Mouse (Mus musculus) heart, adult 2 months (tissue): ENCODE results near the gene Cotl1. TPM values are rescaled to one million over a fixed set of nuclear protein-coding genes. Genes with fewer than 3 reads are reported as not detected.

Experiments
- DNase-seq, 2 experiments: peaks; one replicate each; pipeline ENCODE4 v3.0.0; 2021
- H3K27ac ChIP-seq: fragments of 200-600 bp; 2 replicates; pipeline ENCODE4 v1.8.1; 2022
- H3K27me3 ChIP-seq: fragments of 200-500 bp; 2 replicates; pipeline ENCODE4 v1.6.1; 2012; ENCODE audit warnings: mild to moderate bottlenecking, low read length, inconsistent platforms, mixed read lengths; ENCODE audit not compliant: control insufficient read depth, insufficient read depth
- H3K36me3 ChIP-seq: fragments of 200-500 bp; 2 replicates; pipeline ENCODE4 v1.6.1; 2012; ENCODE audit warnings: low read length, inconsistent platforms; ENCODE audit not compliant: control insufficient read depth, insufficient read depth
- H3K4me1 ChIP-seq: fragments of 200-500 bp; 2 replicates; pipeline ENCODE4 v1.6.1; 2011; ENCODE audit warnings: low read length; ENCODE audit not compliant: control insufficient read depth, insufficient read depth
- H3K4me3 ChIP-seq: fragments of 200-600 bp; 2 replicates; pipeline ENCODE4 v1.8.1; 2022
- H3K79me2 ChIP-seq: fragments of 200-500 bp; replicated peaks from 2 replicates; pipeline ENCODE4 v1.6.1; 2012; ENCODE audit warnings: mild to moderate bottlenecking, inconsistent platforms, low read length, moderate library complexity, mixed read lengths; ENCODE audit not compliant: control insufficient read depth, insufficient read depth
- H3K9ac ChIP-seq: fragments of 200-500 bp; 2 replicates; pipeline ENCODE4 v1.6.1; 2012; ENCODE audit warnings: low read depth, mild to moderate bottlenecking, control low read depth, inconsistent platforms, low read length, mixed read lengths
- CTCF ChIP-seq: fragments of 200-600 bp; IDR thresholded peaks from 2 replicates; pipeline ENCODE4 v1.8.1; 2022; ENCODE audit warnings: antibody characterized with exemption, mild to moderate bottlenecking, moderate library complexity
- EP300 ChIP-seq: fragments of 200-500 bp; IDR thresholded peaks from 2 replicates; pipeline ENCODE4 v1.6.1; 2011; ENCODE audit warnings: low read depth, low read length, control low read depth; ENCODE audit not compliant: insufficient read depth
- POLR2A ChIP-seq: fragments of 200-500 bp; IDR thresholded peaks from 2 replicates; pipeline ENCODE4 v1.6.1; 2011; ENCODE audit warnings: mild to moderate bottlenecking, low read depth, low read length, control low read depth; ENCODE audit not compliant: insufficient read depth
- WGBS: fragments of 180-500 bp; shearing (Covaris S2); methylation state at CpG from one replicate; pipeline ENCODE4 v1.1.7; 2018; 5-methylcytosine and 5-hydroxymethylcytosine counted together
- intact Hi-C: fragments of 180-260 bp; cut with DNase I; formaldehyde crosslinking; loops from one replicate; pipeline ENCODE4 v1.15.1; 2025
- polyA plus RNA-seq: library from polyadenylated mRNA; depleted of rRNA; stranded (reverse); fragments of >200 nt; gene quantifications from 2 replicates; pipeline ENCODE4 v1.2.3, GENCODE M21; 2012; rRNA removed
- total RNA-seq, 2 experiments: library from RNA; stranded (reverse); gene quantifications; 2 replicates each; pipeline ENCODE4 v1.2.3; 2021

The Cotl1 gene
- total and polyA plus RNA-seq, 3 experiments = 17.5 to 23.2 (median 20.4) TPM

DNA sequence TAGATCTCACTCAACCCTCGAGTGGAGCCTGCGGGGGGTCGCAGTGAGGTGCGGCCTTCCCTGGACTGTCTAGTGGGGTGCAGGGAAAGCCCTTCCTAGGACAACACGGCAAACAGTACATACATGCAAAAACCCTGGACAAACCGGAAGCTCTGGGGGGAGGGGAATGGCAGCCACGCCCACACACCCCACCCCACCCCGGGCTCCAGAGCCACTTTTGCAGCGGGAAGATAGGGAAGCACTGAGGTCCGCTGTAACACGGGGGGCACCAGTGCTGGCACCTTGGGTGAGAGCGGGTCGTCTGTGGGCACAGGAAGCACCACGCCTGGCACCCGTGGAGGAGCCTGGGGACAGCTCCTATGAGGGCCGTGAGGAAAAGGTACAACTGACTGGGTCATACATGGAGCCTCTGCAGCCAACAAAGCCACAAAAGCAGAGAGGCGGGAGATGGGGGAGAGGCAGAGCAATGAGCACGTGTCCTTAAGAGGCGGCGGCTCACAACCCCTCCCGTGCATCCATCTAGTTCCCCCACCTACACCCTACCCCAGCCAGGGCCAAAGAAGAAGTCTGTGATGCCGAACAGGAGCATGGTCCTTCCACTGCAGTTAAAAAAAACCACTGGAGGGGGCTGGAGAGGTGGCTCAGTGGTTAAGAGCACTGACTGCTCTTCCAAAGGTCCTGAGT is 74.4 kb downstream of the Cotl1 start:
- intact Hi-C loops = no loop called here
- Histone ChIP-seq H3K9ac (no peak overlapping the region), H3K4me1 (no peaks in the 10 kb centered on the region), H3K79me2 (no peaks in the 10 kb centered on the region), H3K36me3 (no peaks in the 10 kb centered on the region), H3K27me3 (no peaks in the 10 kb centered on the region), H3K27ac (no peak overlapping the region), H3K4me3 (no peak overlapping the region)
- WGBS = 75% methylated on average over 22 of the region's 22 CpGs
- no peak for TF ChIP-seq POLR2A
- TF ChIP-seq CTCF = no peak
- TF ChIP-seq EP300 = no peak
- no peak for DNase-seq

DNA sequence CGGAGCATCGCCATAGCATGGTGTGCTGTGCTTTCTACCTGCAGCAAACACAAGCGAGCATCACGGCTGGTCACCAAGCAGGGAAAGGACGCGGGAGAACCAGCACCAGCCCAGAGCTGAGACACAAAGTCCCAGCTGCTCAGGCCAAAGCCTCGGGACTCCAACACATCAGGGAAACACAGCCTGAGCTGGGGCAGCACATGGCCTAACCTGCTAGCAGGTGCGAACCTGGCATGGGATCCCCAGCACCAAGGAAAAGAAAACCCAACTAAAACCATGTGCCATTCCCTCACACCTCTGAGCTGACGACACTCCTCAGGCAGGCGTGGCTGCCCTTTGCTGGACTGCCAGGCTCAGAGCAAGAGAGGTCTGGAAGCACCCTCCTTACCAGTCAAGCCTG is 75.0 kb downstream of the Cotl1 start:
- Histone ChIP-seq H3K4me3 (no peak overlapping the region), H3K79me2 (no peaks in the 10 kb centered on the region), H3K36me3 (no peaks in the 10 kb centered on the region), H3K9ac (no peak overlapping the region), H3K27me3 (no peaks in the 10 kb centered on the region), H3K27ac (no peak overlapping the region), H3K4me1 (no peaks in the 10 kb centered on the region)
- 91% methylated on average over 10 of the region's 10 CpGs for WGBS
- no peak for DNase-seq
- intact Hi-C loops = no loop called here
- TF ChIP-seq CTCF (no peak), EP300 (no peak), POLR2A (no peak)

DNA sequence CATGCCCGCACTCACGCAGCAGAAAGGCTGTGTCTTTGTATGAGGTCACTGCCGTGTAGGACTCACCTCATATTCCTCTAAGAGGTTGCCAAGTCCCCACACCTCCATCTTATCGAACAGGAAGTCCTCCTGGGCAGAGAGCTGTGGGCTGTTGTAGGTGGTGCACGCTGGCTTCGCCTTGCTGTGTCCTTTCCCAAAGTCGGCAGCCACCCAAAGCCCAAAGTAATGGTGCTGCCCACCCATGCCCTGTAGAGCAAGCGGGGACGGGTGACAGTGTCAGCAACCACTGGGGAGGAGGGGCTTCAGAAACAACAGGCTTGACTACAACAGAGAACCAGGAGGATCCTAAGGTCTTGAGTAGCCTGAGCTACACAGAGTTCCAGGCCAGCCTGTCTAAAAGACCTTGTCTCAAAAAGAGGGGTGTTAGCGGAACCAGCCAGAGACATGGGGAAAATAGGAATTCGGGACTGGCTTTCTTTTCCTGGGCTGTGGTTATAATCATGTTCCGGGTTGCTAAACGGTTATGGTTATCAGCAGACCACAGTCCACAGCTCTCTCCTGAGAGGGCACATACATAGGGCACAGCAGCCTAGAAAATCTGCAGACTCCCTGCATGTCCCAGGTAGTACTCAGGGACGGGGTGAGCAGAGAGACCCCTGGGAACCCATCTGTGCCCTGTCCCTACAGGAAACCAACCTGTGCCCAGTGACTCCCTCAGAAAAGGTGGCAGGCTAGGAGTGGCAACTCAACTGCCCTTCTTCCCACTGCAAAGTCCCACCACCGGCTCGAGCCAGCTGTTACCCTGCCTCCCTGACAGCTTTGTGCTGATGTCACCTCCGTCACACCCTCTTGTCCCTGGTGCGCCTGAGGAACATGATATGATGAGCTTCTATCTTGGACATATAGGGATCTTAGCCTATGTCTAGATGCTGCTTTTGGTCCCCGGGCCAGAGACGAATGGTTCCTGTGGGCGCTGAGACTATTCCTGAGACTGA is 77.8 kb downstream of the Cotl1 start:
- H3K4me3 ChIP-seq = no peak overlapping the region
- WGBS = 87% methylated on average over 21 of the region's 21 CpGs
- no peaks in the 10 kb centered on the region for H3K4me1 ChIP-seq
- TF ChIP-seq POLR2A (no peak), CTCF (no peak), EP300 (no peak)
- intact Hi-C loops = no loop called here
- no peaks in the 10 kb centered on the region for H3K36me3 ChIP-seq
- H3K79me2 ChIP-seq = no peaks in the 10 kb centered on the region
- no peak overlapping the region for H3K27ac ChIP-seq
- DNase-seq = no peak
- no peaks in the 10 kb centered on the region for H3K27me3 ChIP-seq
- H3K9ac ChIP-seq = no peak overlapping the region

DNA sequence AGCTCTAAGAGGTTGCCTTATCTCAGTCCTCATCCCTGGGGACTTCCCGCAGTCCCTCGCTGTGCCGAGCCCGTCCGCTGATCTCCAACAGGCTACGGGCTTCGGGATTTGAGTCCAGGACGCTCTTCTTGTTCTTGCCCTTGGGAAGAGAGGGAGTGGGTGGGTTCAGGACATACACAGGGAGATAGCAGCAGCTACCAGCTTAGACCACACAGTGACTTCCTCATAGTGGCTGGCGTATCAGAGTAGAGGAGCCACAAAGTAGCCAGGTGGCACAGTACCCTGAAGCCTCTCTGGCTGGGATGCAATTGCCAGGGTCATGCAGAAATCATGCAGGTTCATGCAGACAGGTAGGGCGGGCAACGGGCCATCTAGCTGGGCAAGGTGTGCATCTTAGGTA is 78.7 kb downstream of the Cotl1 start:
- intact Hi-C loops = no loop called here
- H3K9ac ChIP-seq = no peak overlapping the region
- no peaks in the 10 kb centered on the region for H3K27me3 ChIP-seq
- WGBS = 81% methylated on average over 11 of the region's 11 CpGs
- no peaks in the 10 kb centered on the region for H3K36me3 ChIP-seq
- no peak for DNase-seq
- no peak overlapping the region for H3K4me3 ChIP-seq
- no peak overlapping the region for H3K27ac ChIP-seq
- TF ChIP-seq CTCF (no peak), POLR2A (no peak), EP300 (no peak)
- H3K4me1 ChIP-seq = no peaks in the 10 kb centered on the region
- H3K79me2 ChIP-seq = no peaks in the 10 kb centered on the region

Other genes with a start within 250 kb of the Cotl1 start
- 1 to 10 TPM; 3.6 to 3.7 TPM for gene Taf1c, start 235.3 kb downstream of the Cotl1 start, total RNA-seq
- gene Taf1c, start 235.3 kb downstream of the Cotl1 start, polyA plus RNA-seq = 6.5 and 8.7 TPM in 2 replicates
- gene Adad2, start 227.8 kb downstream of the Cotl1 start, total RNA-seq = not detected
- not detected in 2 replicates for gene Adad2, start 227.8 kb downstream of the Cotl1 start, polyA plus RNA-seq
- under 1 TPM; 0.05 to 0.23 TPM for gene Kcng4, start 204.9 kb downstream of the Cotl1 start, total RNA-seq
- gene Kcng4, start 204.9 kb downstream of the Cotl1 start, polyA plus RNA-seq = 0.33 and 0.41 TPM in 2 replicates
- 10 to 100 TPM; 27.9 to 33.2 TPM for gene Wfdc1, start 174.2 kb downstream of the Cotl1 start, total RNA-seq
- gene Wfdc1, start 174.2 kb downstream of the Cotl1 start, polyA plus RNA-seq = 39.0 and 41.4 TPM in 2 replicates
- gene Atp2c2, start 140.5 kb downstream of the Cotl1 start, total RNA-seq = under 1 TPM in 1 of 2 experiments, not detected in 1; 0.07 TPM
- 0.59 TPM in 1 of 2 replicates, not detected in the other for gene Atp2c2, start 140.5 kb downstream of the Cotl1 start, polyA plus RNA-seq
- gene Tldc1, start 62.1 kb downstream of the Cotl1 start, total RNA-seq = 10 to 100 TPM; 11.3 TPM
- 14.6 and 15.6 TPM in 2 replicates for gene Tldc1, start 62.1 kb downstream of the Cotl1 start, polyA plus RNA-seq
- 1 to 10 TPM; 2.6 to 2.7 TPM for gene Klhl36, start 21.7 kb upstream of the Cotl1 start, total RNA-seq
- gene Klhl36, start 21.7 kb upstream of the Cotl1 start, polyA plus RNA-seq = 5.7 and 6.0 TPM in 2 replicates
- 10 to 100 TPM; 41.9 to 49.8 TPM for gene Usp10, start 69.8 kb upstream of the Cotl1 start, total RNA-seq
- gene Usp10, start 69.8 kb upstream of the Cotl1 start, polyA plus RNA-seq = 51.1 and 58.6 TPM in 2 replicates
- gene Gm20388, start 70.3 kb upstream of the Cotl1 start, total RNA-seq = 1 to 10 TPM in 1 of 2 experiments, not detected in 1; 1.8 TPM
- 32.3 and 39.0 TPM in 2 replicates for gene Gm20388, start 70.3 kb upstream of the Cotl1 start, polyA plus RNA-seq
- gene Crispld2, start 151.9 kb upstream of the Cotl1 start, total RNA-seq = 10 to 100 TPM; 24.3 to 29.9 TPM
- gene Crispld2, start 151.9 kb upstream of the Cotl1 start, polyA plus RNA-seq = 30.3 and 47.5 TPM in 2 replicates